Comparison of ENCODE assay signal across 8 mouse cellular contexts in genomic region chr5:28469525-28470202, GRCm38 (mm10). TPM values are rescaled to one million over a fixed set of nuclear protein-coding genes. Genes with fewer than 3 reads are reported as not detected.
DNase-seq lines count a peak whose midpoint lies in the region; ATAC-seq and TF ChIP-seq lines count a peak whose summit lies in the region.

No protein-coding gene starts in this region.

- H3K9me3 ChIP-seq in midbrain, postnatal 0 days (ENCODE audit: low read length), result no peaks in the 10 kb centered on the region

- WGBS in midbrain, postnatal 0 days, result 5% methylated on average over 9 of the region's 9 CpGs

- no peak overlapping the region for H3K27ac ChIP-seq in midbrain, postnatal 0 days (ENCODE audit: low read depth, low read length)

- DNase-seq in cerebellum, adult 18-20 months, result peak; percentile 24 to 40
- DNase-seq in A20 (ENCODE audit: low read depth, low spot score), result peak; percentile 43
- peak; percentile 81 to 82 for DNase-seq in cerebellum, postnatal 10 days
- DNase-seq in heart, postnatal 14 days, result peak; percentile 35 to 61
- peak; percentile 45 to 48 for DNase-seq in left cerebral cortex, postnatal 25 days (ENCODE audit: low spot score in 2 of 2)
- no peak for DNase-seq in midbrain, postnatal 0 days (ENCODE audit: low spot score)
- peak; percentile 56 to 74 for DNase-seq in urinary bladder, postnatal 4 days (ENCODE audit: low spot score in 2 of 2)

- peaks cover 26% of the 10 kb centered on the region for H3K27me3 ChIP-seq in midbrain, postnatal 0 days (ENCODE audit: insufficient read depth, low read length)

- no peak; the same call in 1 of the 2 replicates for ATAC-seq in cerebellum, adult (ENCODE audit: insufficient number of reproducible peaks, low FRiP score, low TSS enrichment)
- no peak for ATAC-seq in midbrain, postnatal 0 days (ENCODE audit: low FRiP score)

- H3K4me2 ChIP-seq in midbrain, postnatal 0 days (ENCODE audit: low read depth, low read length, poor library complexity, severe bottlenecking), result no peak overlapping the region

- no peaks in the 10 kb centered on the region for H3K36me3 ChIP-seq in midbrain, postnatal 0 days (ENCODE audit: insufficient read depth, low read length)

- no peak overlapping the region for H3K4me3 ChIP-seq in midbrain, postnatal 0 days (ENCODE audit: low read depth, low read length)

- TF ChIP-seq CTCF in midbrain, postnatal 0 days (IDR thresholded peaks at IDR 0.05), result peak; percentile 65

- H3K9ac ChIP-seq in midbrain, postnatal 0 days (replicated peaks; ENCODE audit: low read length, poor library complexity, severe bottlenecking), result no peak overlapping the region

- no peaks in the 10 kb centered on the region for H3K4me1 ChIP-seq in midbrain, postnatal 0 days (ENCODE audit: insufficient read depth, low read length)

- intact Hi-C loops in heart, postnatal 14 days (cut with DNase I), result loop anchor here (2.0 kb wide), 1 partner anchor 567 kb away; no protein-coding TSS in a partner anchor
- intact Hi-C loops in left cerebral cortex, postnatal 25 days (cut with DNase I), result loop anchor here (2.0 to 10.0 kb wide), 4 partner anchors 385 to 823 kb away; partner anchors contain the start of gene Rnf32

RNA-seq across cellular contexts. Expression of gene Shh, which starts 2.6 kb away (rescaled TPM):
- total RNA-seq in heart, postnatal 14 days (2021), result not detected
- total RNA-seq in left cerebral cortex, postnatal 25 days (2021), result 1 to 10 TPM; 3.1 to 3.5 TPM
- 1.4 and 3.2 TPM in 2 replicates for total RNA-seq in midbrain, postnatal 0 days (2014; rRNA removed)
- 0.83 and 0.86 TPM in 2 replicates for polyA plus RNA-seq in midbrain, postnatal 0 days (2015; fragmentation: Nextera tagmentation; extraction: Ambion mirVana)
